Mouse (Mus musculus) liver, adult 2 months (tissue): ENCODE data around the gene Apom. TPM values are rescaled to one million over a fixed set of nuclear protein-coding genes. Genes with fewer than 3 reads are reported as not detected.

Source experiments
- DNase-seq: peaks from one replicate; pipeline ENCODE4 v3.0.0-alpha.2; 2011; ENCODE audit warnings: low read depth, low spot score; ENCODE audit errors: extremely low read depth
- H3K27ac ChIP-seq: fragments of 200-500 bp; replicated peaks from 2 replicates; pipeline ENCODE4 v1.5.1; 2012; ENCODE audit warnings: low read depth, mild to moderate bottlenecking, control low read depth, inconsistent platforms, low read length; ENCODE audit not compliant: insufficient read depth
- H3K27me3 ChIP-seq: fragments of 200-500 bp; 2 replicates; pipeline ENCODE4 v1.6.1; 2012; ENCODE audit warnings: mild to moderate bottlenecking, moderate library complexity, low read length, inconsistent platforms; ENCODE audit not compliant: control insufficient read depth, insufficient read depth
- H3K36me3 ChIP-seq: fragments of 200-500 bp; 2 replicates; pipeline ENCODE4 v1.6.1; 2012; ENCODE audit warnings: low read length, inconsistent platforms; ENCODE audit not compliant: control insufficient read depth, insufficient read depth
- H3K4me1 ChIP-seq: fragments of 200-500 bp; 2 replicates; pipeline ENCODE4 v1.6.1; 2011; ENCODE audit warnings: low read length; ENCODE audit not compliant: control insufficient read depth, insufficient read depth
- H3K4me3 ChIP-seq: fragments of 200-500 bp; 2 replicates; pipeline ENCODE4 v1.5.1; 2011; ENCODE audit warnings: low read depth, mild to moderate bottlenecking, control low read depth, low read length, moderate library complexity; ENCODE audit not compliant: insufficient read depth
- H3K79me2 ChIP-seq: fragments of 200-500 bp; 2 replicates; pipeline ENCODE4 v1.6.1; 2012; ENCODE audit warnings: inconsistent platforms, mild to moderate bottlenecking, low read length, moderate library complexity; ENCODE audit not compliant: control insufficient read depth, insufficient read depth
- H3K9ac ChIP-seq: fragments of 200-500 bp; 2 replicates; pipeline ENCODE4 v1.6.1; 2012; ENCODE audit warnings: low read depth, mild to moderate bottlenecking, control low read depth, inconsistent platforms, low read length
- CTCF ChIP-seq: fragments of 200-500 bp; IDR thresholded peaks from 2 replicates; pipeline ENCODE4 v1.5.1; 2011; ENCODE audit warnings: low read depth, low read length, control low read depth
- POLR2A ChIP-seq: fragments of 200-500 bp; IDR thresholded peaks from 2 replicates; pipeline ENCODE4 v1.6.1; 2011; ENCODE audit warnings: low read length, control low read depth; ENCODE audit not compliant: insufficient read depth; ENCODE audit errors: extremely low read depth
- WGBS: fragments of 180-500 bp; shearing (Covaris S2); methylation state at CpG from one replicate; pipeline ENCODE4 v1.1.7; 2018; 5-methylcytosine and 5-hydroxymethylcytosine counted together
- polyA plus RNA-seq: library from polyadenylated mRNA; depleted of rRNA; stranded (reverse); fragments of >200 nt; gene quantifications from 2 replicates; pipeline ENCODE4 v1.2.3, GENCODE M21; 2012; rRNA removed
- total RNA-seq: library from RNA; depleted of rRNA; stranded (reverse); fragments of >200 nt; gene quantifications from 2 replicates; pipeline ENCODE4 v1.2.3, GENCODE M21; 2014; rRNA removed

Apom gene
- total and polyA plus RNA-seq, 2 experiments: 432 to 575 TPM

GRCm38 (mm10) chr17:35085208-35085865 lies 46.5 kb downstream of the Apom start, which contains the start of gene Ly6g6f:
Gene Ly6g6f, minus strand, starts transcription at chr17:35085610.
- Histone ChIP-seq H3K4me1 (peaks cover 3% of the 10 kb centered on the region; the same call in 1 of the 2 replicates), H3K79me2 (peaks cover 3% of the 10 kb centered on the region; the same call in 1 of the 2 replicates), H3K36me3 (no peaks in the 10 kb centered on the region), H3K9ac (no peak within 1 kb of the TSS), H3K27ac (no peak within 1 kb of the TSS), H3K27me3 (no peaks in the 10 kb centered on the region), H3K4me3 (no peak within 1 kb of the TSS)
- 75% methylated on average over 7 of the region's 7 CpGs for WGBS
- DNase-seq: no peak
- TF ChIP-seq CTCF (no peak), POLR2A (no peak)

GRCm38 (mm10) chr17:35083929-35084497 lies 47.8 kb downstream of the Apom start:
- Histone ChIP-seq H3K9ac (no peak overlapping the region), H3K4me3 (no peak overlapping the region), H3K27me3 (no peaks in the 10 kb centered on the region), H3K79me2 (no peaks in the 10 kb centered on the region), H3K36me3 (no peaks in the 10 kb centered on the region), H3K27ac (no peak overlapping the region), H3K4me1 (0 out of 2 replicates have a peak, but pooled peaks cover 2% of the 10 kb centered on the region)
- TF ChIP-seq POLR2A: no peak
- TF ChIP-seq CTCF: no peak
- WGBS: 67% methylated on average over 3 of the region's 3 CpGs
- no peak for DNase-seq

GRCm38 (mm10) chr17:35082841-35083576 lies 48.8 kb downstream of the Apom start:
- Histone ChIP-seq H3K27me3 (no peaks in the 10 kb centered on the region), H3K36me3 (no peaks in the 10 kb centered on the region), H3K79me2 (no peaks in the 10 kb centered on the region), H3K9ac (no peak overlapping the region), H3K27ac (no peak overlapping the region), H3K4me1 (0 out of 2 replicates have a peak, but pooled peaks cover 2% of the 10 kb centered on the region), H3K4me3 (no peak overlapping the region)
- no peak for TF ChIP-seq CTCF
- 93% methylated on average over 16 of the region's 16 CpGs for WGBS
- DNase-seq: no peak

- no peak for DNase-seq
- Histone ChIP-seq H3K4me1 (0 out of 2 replicates have a peak, but pooled peaks cover 2% of the 10 kb centered on the region), H3K36me3 (no peaks in the 10 kb centered on the region), H3K4me3 (no peak overlapping the region), H3K27me3 (no peaks in the 10 kb centered on the region), H3K9ac (no peak overlapping the region), H3K27ac (no peak overlapping the region), H3K79me2 (no peaks in the 10 kb centered on the region)
- no peak for TF ChIP-seq POLR2A
- no peak for TF ChIP-seq CTCF
- WGBS: 92% methylated on average over 4 of the region's 4 CpGs
These were observed 51.1 kb downstream of the Apom start for GRCm38 (mm10) chr17:35080710-35081109.

GRCm38 (mm10) chr17:35080248-35080647 lies 51.6 kb downstream of the Apom start:
- Histone ChIP-seq H3K36me3 (no peaks in the 10 kb centered on the region), H3K27me3 (no peaks in the 10 kb centered on the region), H3K4me3 (no peak overlapping the region), H3K4me1 (0 out of 2 replicates have a peak, but pooled peaks cover 2% of the 10 kb centered on the region), H3K9ac (no peak overlapping the region), H3K27ac (no peak overlapping the region), H3K79me2 (no peaks in the 10 kb centered on the region)
- 63% methylated on average over 6 of the region's 6 CpGs for WGBS
- TF ChIP-seq POLR2A (no peak), CTCF (no peak)
- no peak for DNase-seq

GRCm38 (mm10) chr17:35079778-35080177 lies 52.1 kb downstream of the Apom start:
- Histone ChIP-seq H3K4me3 (no peak overlapping the region), H3K4me1 (0 out of 2 replicates have a peak, but pooled peaks cover 2% of the 10 kb centered on the region), H3K27ac (no peak overlapping the region), H3K9ac (no peak overlapping the region), H3K79me2 (no peaks in the 10 kb centered on the region), H3K27me3 (no peaks in the 10 kb centered on the region), H3K36me3 (no peaks in the 10 kb centered on the region)
- 45% methylated on average over 9 of the region's 9 CpGs for WGBS
- no peak for DNase-seq
- TF ChIP-seq CTCF: peak; percentile 17; the same call in 1 of the 2 replicates
- no peak for TF ChIP-seq POLR2A

Other genes starting within 250 kb of the Apom start
Only the 30 nearest of the 41 such genes appear.
- gene Lsm2, start 150.2 kb downstream of the Apom start, total RNA-seq: 7.9 and 11.1 TPM in 2 replicates
- 55.1 and 63.0 TPM in 2 replicates for gene Lsm2, start 150.2 kb downstream of the Apom start, polyA plus RNA-seq
- gene Vars, start 131.1 kb downstream of the Apom start, total RNA-seq: 11.8 and 27.5 TPM in 2 replicates
- gene Vars, start 131.1 kb downstream of the Apom start, polyA plus RNA-seq: 39.8 and 52.7 TPM in 2 replicates
- gene Vwa7, start 115.5 kb downstream of the Apom start, total RNA-seq: 0.07 and 0.09 TPM in 2 replicates
- 0.16 and 0.27 TPM in 2 replicates for gene Vwa7, start 115.5 kb downstream of the Apom start, polyA plus RNA-seq
- gene Sapcd1, start 104.0 kb downstream of the Apom start, total RNA-seq: 0.54 TPM in 1 of 2 replicates, not detected in the other
- 0.66 TPM in 1 of 2 replicates, not detected in the other for gene Sapcd1, start 104.0 kb downstream of the Apom start, polyA plus RNA-seq
- 1.0 and 2.0 TPM in 2 replicates for gene Msh5, start 85.3 kb downstream of the Apom start, total RNA-seq
- 1.1 and 3.9 TPM in 2 replicates for gene Msh5, start 85.3 kb downstream of the Apom start, polyA plus RNA-seq
- 15.9 and 20.3 TPM in 2 replicates for gene Clic1, start 82.1 kb downstream of the Apom start, total RNA-seq
- 12.2 and 16.8 TPM in 2 replicates for gene Clic1, start 82.1 kb downstream of the Apom start, polyA plus RNA-seq
- 3.0 and 3.6 TPM in 2 replicates for gene Ddah2, start 73.0 kb downstream of the Apom start, total RNA-seq
- gene Ddah2, start 73.0 kb downstream of the Apom start, polyA plus RNA-seq: 3.8 and 3.9 TPM in 2 replicates
- not detected in 2 replicates for gene Ly6g6c, start 66.7 kb downstream of the Apom start, total RNA-seq
- gene Ly6g6c, start 66.7 kb downstream of the Apom start, polyA plus RNA-seq: not detected in 2 replicates
- 0.18 TPM in 1 of 2 replicates, not detected in the other for gene Mpig6b, start 65.9 kb downstream of the Apom start, total RNA-seq
- 0.06 TPM in 1 of 2 replicates, not detected in the other for gene Mpig6b, start 65.9 kb downstream of the Apom start, polyA plus RNA-seq
- 0.37 TPM in 1 of 2 replicates, not detected in the other for gene Ly6g6e, start 55.1 kb downstream of the Apom start, total RNA-seq
- 0.33 and 0.35 TPM in 2 replicates for gene Ly6g6e, start 55.1 kb downstream of the Apom start, polyA plus RNA-seq
- 0.47 TPM in 1 of 2 replicates, not detected in the other for gene Ly6g6d, start 54.0 kb downstream of the Apom start, total RNA-seq
- 0.24 and 0.67 TPM in 2 replicates for gene Ly6g6d, start 54.0 kb downstream of the Apom start, polyA plus RNA-seq
- not detected in 2 replicates for gene Ly6g6f, start 46.4 kb downstream of the Apom start, total RNA-seq
- gene Ly6g6f, start 46.4 kb downstream of the Apom start, polyA plus RNA-seq: 0.07 TPM in 2 replicates
- gene Abhd16a, start 42.8 kb downstream of the Apom start, total RNA-seq: 62.2 and 63.3 TPM in 2 replicates
- gene Abhd16a, start 42.8 kb downstream of the Apom start, polyA plus RNA-seq: 78.4 and 83.0 TPM in 2 replicates
- gene Ly6g5c, start 23.8 kb downstream of the Apom start, total RNA-seq: not detected in 2 replicates
- gene Ly6g5c, start 23.8 kb downstream of the Apom start, polyA plus RNA-seq: not detected in 2 replicates
- 0.40 and 0.46 TPM in 2 replicates for gene Ly6g5b, start 16.6 kb downstream of the Apom start, total RNA-seq
- 0.26 and 0.62 TPM in 2 replicates for gene Ly6g5b, start 16.6 kb downstream of the Apom start, polyA plus RNA-seq
- gene Gpank1, start 10.6 kb downstream of the Apom start, total RNA-seq: 9.6 and 9.8 TPM in 2 replicates
- gene Gpank1, start 10.6 kb downstream of the Apom start, polyA plus RNA-seq: 10.5 and 11.4 TPM in 2 replicates
- 60.9 and 111 TPM in 2 replicates for gene Csnk2b, start 10.0 kb downstream of the Apom start, total RNA-seq
- 215 and 228 TPM in 2 replicates for gene Csnk2b, start 10.0 kb downstream of the Apom start, polyA plus RNA-seq
- gene D17H6S53E, start 5.7 kb downstream of the Apom start, total RNA-seq: 9.8 and 11.4 TPM in 2 replicates
- gene D17H6S53E, start 5.7 kb downstream of the Apom start, polyA plus RNA-seq: 12.4 and 18.3 TPM in 2 replicates
- 28.1 and 40.9 TPM in 2 replicates for gene Bag6, start 3.1 kb upstream of the Apom start, total RNA-seq
- gene Bag6, start 3.1 kb upstream of the Apom start, polyA plus RNA-seq: 88.4 and 119 TPM in 2 replicates
- gene Prrc2a, start 32.8 kb upstream of the Apom start, total RNA-seq: 12.4 and 23.2 TPM in 2 replicates
- 103 and 144 TPM in 2 replicates for gene Prrc2a, start 32.8 kb upstream of the Apom start, polyA plus RNA-seq
- 8.6 and 13.3 TPM in 2 replicates for gene Aif1, start 44.0 kb upstream of the Apom start, total RNA-seq
- gene Aif1, start 44.0 kb upstream of the Apom start, polyA plus RNA-seq: 1.6 and 2.5 TPM in 2 replicates
- gene Lst1, start 56.4 kb upstream of the Apom start, total RNA-seq: 10.2 and 13.0 TPM in 2 replicates
- 5.9 and 11.8 TPM in 2 replicates for gene Lst1, start 56.4 kb upstream of the Apom start, polyA plus RNA-seq
- 1.8 and 3.0 TPM in 2 replicates for gene Ltb, start 62.4 kb upstream of the Apom start, total RNA-seq
- 2.6 and 4.7 TPM in 2 replicates for gene Ltb, start 62.4 kb upstream of the Apom start, polyA plus RNA-seq
- 0.13 TPM in 1 of 2 replicates, not detected in the other for gene Tnf, start 70.0 kb upstream of the Apom start, total RNA-seq
- 0.15 and 0.29 TPM in 2 replicates for gene Tnf, start 70.0 kb upstream of the Apom start, polyA plus RNA-seq
- gene Lta, start 73.3 kb upstream of the Apom start, total RNA-seq: 0.27 TPM in 1 of 2 replicates, not detected in the other
- 0.06 TPM in 1 of 2 replicates, not detected in the other for gene Lta, start 73.3 kb upstream of the Apom start, polyA plus RNA-seq
- gene Gm16181, start 88.8 kb upstream of the Apom start, total RNA-seq: 0.37 TPM in 1 of 2 replicates, not detected in the other
- gene Gm16181, start 88.8 kb upstream of the Apom start, polyA plus RNA-seq: not detected in 2 replicates
- 0.28 and 0.34 TPM in 2 replicates for gene Atp6v1g2, start 101.6 kb upstream of the Apom start, total RNA-seq
- gene Atp6v1g2, start 101.6 kb upstream of the Apom start, polyA plus RNA-seq: 1.6 and 2.7 TPM in 2 replicates
- 7.5 and 7.6 TPM in 2 replicates for gene Nfkbil1, start 103.7 kb upstream of the Apom start, total RNA-seq
- gene Nfkbil1, start 103.7 kb upstream of the Apom start, polyA plus RNA-seq: 7.5 and 8.6 TPM in 2 replicates
- 37.0 and 43.6 TPM in 2 replicates for gene Ddx39b, start 109.7 kb upstream of the Apom start, total RNA-seq
- 64.9 and 103 TPM in 2 replicates for gene Ddx39b, start 109.7 kb upstream of the Apom start, polyA plus RNA-seq
- 444 and 506 TPM in 2 replicates for gene H2-D1, start 130.7 kb upstream of the Apom start, total RNA-seq
- 487 and 676 TPM in 2 replicates for gene H2-D1, start 130.7 kb upstream of the Apom start, polyA plus RNA-seq